Mouse (Mus musculus) bone marrow macrophage, adult 2 months (primary cell): Measurements from ENCODE around the gene Bend5. TPM values are rescaled to one million over a fixed set of nuclear protein-coding genes. Genes with fewer than 3 reads are reported as not detected.

Experiments used
- H3K27ac ChIP-seq: 2 replicates; pipeline ENCODE4 v1.5.1; 2012; ENCODE audit warnings: low read depth, low read length; ENCODE audit not compliant: insufficient read depth
- H3K4me1 ChIP-seq: 2 replicates; pipeline ENCODE4 v1.6.1; 2012; ENCODE audit warnings: low read length; ENCODE audit not compliant: control insufficient read depth, insufficient read depth
- H3K4me3 ChIP-seq: 2 replicates; pipeline ENCODE4 v1.5.1; 2012; ENCODE audit warnings: mild to moderate bottlenecking, low read length, moderate library complexity; ENCODE audit not compliant: insufficient read depth
- CTCF ChIP-seq: IDR thresholded peaks from 2 replicates; pipeline ENCODE4 v1.5.1; 2012; ENCODE audit warnings: low read depth, mild to moderate bottlenecking, low read length, moderate library complexity
- POLR2A ChIP-seq: IDR thresholded peaks from 2 replicates; pipeline ENCODE4 v1.6.1; 2012; ENCODE audit warnings: mild to moderate bottlenecking, low read depth, low read length, borderline replicate concordance
- polyA plus RNA-seq: library from polyadenylated mRNA; stranded (reverse); fragments of >200 nt; gene quantifications from 2 replicates; pipeline ENCODE4 v1.2.4, GENCODE M21; 2012; ENCODE audit not compliant: missing spikeins, insufficient read depth, insufficient read length

The Bend5 gene
- polyA plus RNA-seq, 1 experiment: not detected

DNA sequence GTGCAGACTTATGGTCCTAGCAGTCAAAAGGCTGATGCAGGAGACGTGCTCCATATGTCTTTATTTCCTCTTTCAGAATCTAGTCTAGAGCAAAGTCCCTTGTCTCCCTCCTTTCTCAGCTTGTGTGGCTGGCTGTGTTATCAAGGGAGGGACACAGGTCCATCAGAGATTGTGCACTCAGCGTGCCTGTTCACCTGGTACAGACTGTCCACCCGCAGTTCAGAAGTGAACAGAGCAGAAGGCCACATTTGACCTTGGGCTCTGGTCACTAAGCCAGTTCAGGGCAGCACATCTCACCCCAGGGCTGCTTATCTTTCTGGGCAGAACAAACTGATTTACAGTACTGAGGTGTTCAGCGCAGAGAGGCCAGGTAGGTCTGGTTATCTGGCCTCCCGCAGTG, 37.4 kb downstream of the Bend5 start:
- TF ChIP-seq POLR2A (no peak), CTCF (no peak)
- no peaks in the 10 kb centered on the region for H3K4me1 ChIP-seq
- no peak overlapping the region for H3K4me3 ChIP-seq
- no peak overlapping the region for H3K27ac ChIP-seq

DNA sequence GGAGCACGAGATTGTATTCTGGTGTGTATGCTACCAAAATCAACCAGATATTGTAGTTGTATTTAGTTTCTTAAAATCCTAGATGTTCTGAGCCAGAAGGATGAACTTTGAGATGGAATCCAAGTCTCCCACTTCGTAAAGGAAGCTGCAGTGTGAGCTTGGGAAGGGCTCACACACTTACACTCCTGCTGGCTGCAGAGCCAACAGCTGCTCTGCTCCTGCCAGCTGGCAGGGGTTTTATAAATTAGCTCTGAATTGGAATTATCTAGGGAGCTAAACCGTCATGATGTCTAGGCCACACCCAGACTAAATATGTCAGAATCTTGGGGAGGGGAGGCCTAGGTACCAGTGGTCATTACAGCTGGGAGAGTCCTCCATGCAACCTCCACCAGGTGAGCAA, 38.5 kb downstream of the Bend5 start:
- Histone ChIP-seq H3K27ac (no peak overlapping the region), H3K4me1 (no peaks in the 10 kb centered on the region), H3K4me3 (no peak overlapping the region)
- no peak for TF ChIP-seq CTCF
- TF ChIP-seq POLR2A: no peak

DNA sequence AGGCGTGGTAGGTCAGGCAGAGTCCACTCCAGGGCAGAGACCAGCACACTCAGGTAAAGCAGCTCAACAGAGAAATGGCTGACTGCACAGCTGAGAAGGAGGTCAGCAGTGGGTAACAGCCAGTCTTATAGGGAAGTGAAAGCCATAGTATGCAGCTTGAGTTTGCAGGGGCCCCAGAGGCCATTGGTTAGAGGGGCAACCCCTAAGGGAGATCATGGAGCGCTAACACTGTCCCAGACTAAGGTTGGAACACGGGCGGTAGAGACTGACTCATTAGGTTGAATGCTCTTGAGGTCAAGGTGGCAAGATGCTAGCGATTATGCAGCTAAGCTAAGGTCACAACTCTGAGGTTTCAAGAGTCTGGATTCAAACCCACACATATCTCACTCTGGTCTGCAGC, 40.8 kb downstream of the Bend5 start:
- Histone ChIP-seq H3K4me1 (no peaks in the 10 kb centered on the region), H3K4me3 (no peak overlapping the region), H3K27ac (no peak overlapping the region)
- TF ChIP-seq CTCF: no peak

DNA sequence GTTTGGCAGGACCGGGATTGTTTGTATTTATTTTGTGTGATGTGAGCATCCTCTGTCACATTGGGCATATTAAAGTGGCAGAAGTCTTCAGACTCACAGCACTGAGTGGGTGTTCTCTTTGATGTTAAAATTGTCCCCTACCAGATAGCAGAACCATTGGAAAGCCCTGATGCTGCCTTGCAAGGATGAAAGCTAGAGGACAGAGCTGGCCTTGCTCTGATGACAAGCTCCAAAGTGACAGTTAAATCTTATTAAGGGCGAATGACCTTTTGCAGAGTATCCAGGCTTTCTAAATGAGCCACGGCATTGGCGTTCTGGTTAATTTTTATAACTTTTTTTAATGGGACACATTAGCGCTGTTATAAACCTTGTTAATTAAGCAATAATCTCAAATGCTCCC, 42.8 kb downstream of the Bend5 start:
- Histone ChIP-seq H3K27ac (no peak overlapping the region), H3K4me3 (no peak overlapping the region), H3K4me1 (no peaks in the 10 kb centered on the region)
- TF ChIP-seq CTCF (no peak), POLR2A (no peak)

DNA sequence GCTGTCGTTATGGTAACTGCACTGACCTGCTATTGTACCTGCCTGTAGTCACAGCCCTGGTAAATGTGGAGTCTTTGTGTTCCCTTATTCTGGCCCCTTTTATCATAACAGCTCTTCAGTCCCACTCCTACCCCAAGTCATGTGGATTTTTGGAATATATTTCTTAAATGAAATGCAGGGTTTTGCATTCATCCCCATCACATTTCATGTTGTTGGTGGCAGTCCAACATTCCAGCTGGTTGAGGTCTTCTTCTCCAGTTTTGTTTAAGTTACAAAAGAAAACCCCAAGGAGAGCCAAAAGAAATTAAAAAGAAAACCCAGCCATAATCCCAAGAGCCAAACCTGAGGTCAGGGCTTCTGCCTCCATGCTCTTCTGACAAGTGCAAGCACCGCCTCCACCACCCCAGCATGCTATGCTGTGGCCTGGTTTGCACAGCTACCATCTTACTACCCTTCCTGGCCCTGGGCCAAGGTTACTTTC, 52.5 kb downstream of the Bend5 start:
- H3K4me3 ChIP-seq: no peak overlapping the region
- TF ChIP-seq CTCF (no peak), POLR2A (no peak)
- no peaks in the 10 kb centered on the region for H3K4me1 ChIP-seq
- H3K27ac ChIP-seq: no peak overlapping the region

DNA sequence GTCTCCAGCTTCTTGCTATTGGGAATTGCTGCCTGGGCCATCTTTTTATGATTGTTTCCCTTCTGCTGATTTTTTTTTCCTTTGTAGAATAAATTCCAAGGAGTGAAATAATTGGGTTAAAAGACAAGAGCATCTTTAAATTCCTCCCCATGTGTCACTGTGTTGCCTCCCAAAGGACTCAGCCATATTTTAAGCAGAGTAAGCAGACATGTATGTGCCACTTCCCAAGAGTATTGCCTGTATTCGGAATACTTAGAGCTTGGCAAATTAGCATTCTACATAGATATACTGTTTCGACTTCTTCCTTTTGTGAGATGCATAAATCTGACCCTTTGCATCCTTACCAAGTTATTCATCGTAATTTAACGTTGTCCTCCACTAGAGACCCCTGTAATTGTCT, 53.0 kb downstream of the Bend5 start:
- Histone ChIP-seq H3K4me1 (no peaks in the 10 kb centered on the region), H3K27ac (no peak overlapping the region), H3K4me3 (no peak overlapping the region)
- TF ChIP-seq CTCF (no peak), POLR2A (no peak)

DNA sequence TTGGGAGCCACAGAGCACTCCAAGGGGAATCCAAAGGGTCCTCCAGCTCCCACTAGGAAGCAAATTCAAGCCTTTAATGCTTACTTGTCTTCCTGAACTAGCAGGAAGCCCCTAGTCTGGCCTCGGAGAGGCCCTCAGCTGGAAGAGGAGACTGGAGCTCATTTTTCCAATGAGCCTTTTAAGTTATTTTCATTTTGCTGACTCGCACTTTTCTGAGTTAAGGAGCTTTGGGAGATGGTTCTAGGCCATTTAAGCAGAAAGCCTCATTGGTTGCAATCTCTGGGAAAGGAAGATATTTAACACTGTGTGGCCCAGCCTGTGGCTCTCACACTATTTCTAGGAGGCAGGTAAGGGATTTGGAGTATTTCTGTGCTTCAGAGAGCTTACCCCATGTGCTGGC, 55.0 kb downstream of the Bend5 start:
- no peaks in the 10 kb centered on the region for H3K4me1 ChIP-seq

DNA sequence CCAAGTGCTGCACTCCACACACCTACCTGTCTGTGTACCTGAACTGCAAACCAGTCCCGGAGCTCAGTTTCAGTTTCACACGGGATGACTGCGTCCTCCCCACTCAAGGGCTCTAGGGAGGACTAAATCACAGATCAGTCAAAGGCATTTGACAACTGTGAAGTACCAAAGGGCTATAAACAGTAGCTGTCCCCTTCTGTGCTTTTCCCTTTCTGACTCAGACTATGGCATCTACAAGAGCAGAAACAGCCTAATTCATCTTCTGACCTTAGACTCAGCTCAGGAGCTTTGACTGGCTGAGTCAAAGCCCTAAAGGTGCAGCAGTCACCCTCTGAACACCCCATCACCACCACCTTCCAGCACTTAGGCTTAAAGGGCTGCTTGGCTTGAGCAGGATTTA, 56.9 kb downstream of the Bend5 start:
- Histone ChIP-seq H3K27ac (no peak overlapping the region), H3K4me3 (no peak overlapping the region), H3K4me1 (no peaks in the 10 kb centered on the region)
- TF ChIP-seq CTCF: no peak
- no peak for TF ChIP-seq POLR2A

More for the DNA sequence above, 55.0 kb downstream of the Bend5 start:
- Histone ChIP-seq H3K27ac (no peak overlapping the region), H3K4me3 (no peak overlapping the region)
- TF ChIP-seq CTCF (no peak), POLR2A (no peak)

DNA sequence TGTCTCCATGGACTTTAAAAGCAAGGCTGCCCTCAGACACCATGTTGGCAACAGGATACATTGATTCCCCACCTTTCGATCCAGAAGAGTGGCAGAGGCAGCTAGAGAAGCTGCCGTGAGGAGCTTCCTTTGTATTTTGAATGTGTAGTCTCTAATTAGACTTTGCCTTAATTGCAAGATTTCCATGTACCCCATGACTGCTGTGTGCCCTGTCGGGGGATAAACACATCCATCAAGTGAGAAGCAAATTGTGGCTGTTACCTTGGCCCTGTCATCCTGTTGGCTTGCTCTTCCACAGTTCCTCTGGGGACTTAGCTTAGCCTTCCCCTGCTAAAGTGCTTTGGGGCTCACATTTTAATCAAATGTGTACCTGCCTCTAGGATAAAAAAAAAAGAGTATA, 57.7 kb downstream of the Bend5 start:
- no peak overlapping the region for H3K4me3 ChIP-seq

DNA sequence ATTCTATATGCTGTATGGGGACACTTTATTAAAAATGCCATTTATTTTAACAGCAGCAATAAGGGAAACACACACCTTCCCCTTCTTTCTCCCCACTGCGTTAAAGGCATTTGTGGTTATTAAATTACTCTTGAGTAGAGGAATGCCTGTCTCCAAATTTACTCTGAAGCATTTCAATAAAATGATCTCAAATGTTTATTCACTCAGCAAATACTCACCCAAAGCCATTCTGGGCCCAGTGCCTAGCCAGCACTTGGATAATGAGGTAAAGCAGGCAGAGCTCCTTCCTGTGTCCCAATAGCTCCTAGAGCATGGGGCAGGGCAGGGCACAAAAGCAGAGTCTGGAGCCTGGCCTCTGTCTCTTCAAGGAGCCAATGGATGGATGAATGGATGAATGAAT, 58.2 kb downstream of the Bend5 start:
- no peak overlapping the region for H3K27ac ChIP-seq
- H3K4me3 ChIP-seq: no peak overlapping the region
- no peaks in the 10 kb centered on the region for H3K4me1 ChIP-seq
- TF ChIP-seq CTCF (no peak), POLR2A (no peak)

More for the DNA sequence above, 57.7 kb downstream of the Bend5 start:
- H3K27ac ChIP-seq: no peak overlapping the region
- TF ChIP-seq POLR2A: no peak
- TF ChIP-seq CTCF: no peak
- H3K4me1 ChIP-seq: no peaks in the 10 kb centered on the region

DNA sequence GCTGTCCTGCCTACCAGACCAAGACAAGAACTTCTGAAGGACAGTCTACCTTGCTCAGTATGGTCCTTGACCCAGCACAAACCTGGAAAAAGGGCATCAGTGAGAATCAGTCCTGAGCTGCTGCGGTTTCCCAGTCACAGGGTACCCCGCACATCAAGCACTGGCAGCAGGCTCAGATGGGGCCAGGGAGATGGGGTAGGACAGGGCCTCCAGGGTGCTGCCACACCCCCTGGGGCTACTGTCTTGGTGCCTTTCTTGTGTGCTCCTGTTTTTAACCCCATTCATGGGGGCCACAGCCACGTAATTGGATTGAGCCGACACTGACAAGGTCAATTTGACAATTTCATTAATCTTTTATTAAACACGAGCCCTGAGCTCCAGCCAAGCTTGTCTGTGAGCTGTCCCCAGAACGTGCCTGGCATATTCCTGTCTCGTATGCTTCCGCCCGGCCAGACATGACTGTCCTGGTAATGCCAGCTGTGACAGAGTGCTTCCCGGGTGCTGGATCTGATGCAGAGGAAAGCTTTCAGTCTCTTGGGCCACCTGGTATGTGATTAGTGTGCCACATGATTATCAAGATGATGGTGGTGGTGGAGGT, 60.7 kb downstream of the Bend5 start:
- TF ChIP-seq POLR2A (no peak), CTCF (no peak)

More for the DNA sequence above, 60.7 kb downstream of the Bend5 start:
- Histone ChIP-seq H3K4me3 (no peak overlapping the region), H3K4me1 (no peaks in the 10 kb centered on the region), H3K27ac (no peak overlapping the region)
